Mouse (Mus musculus) neural tube, embryonic 15.5 days (tissue): ENCODE data around the gene Bok. TPM values are rescaled to one million over a fixed set of nuclear protein-coding genes. Genes with fewer than 3 reads are reported as not detected.

ENCODE experiments used
- ATAC-seq: fragments of 200-750 bp; cut with Nextera tagmentation; 2 replicates; pipeline ENCODE4 v1.8.0; 2017; ENCODE audit warnings: mild to moderate bottlenecking, moderate TSS enrichment, moderate library complexity; ENCODE audit not compliant: low FRiP score
- H3K27ac ChIP-seq: fragments of 300-500 bp; sonication (generic); replicated peaks from 2 replicates; pipeline ENCODE4 v1.5.1; 2015; ENCODE audit warnings: mild to moderate bottlenecking, inconsistent platforms
- H3K27me3 ChIP-seq: fragments of 300-500 bp; sonication (generic); replicated peaks from 2 replicates; pipeline ENCODE4 v1.6.1; 2015; ENCODE audit warnings: inconsistent platforms
- H3K36me3 ChIP-seq: fragments of 300-500 bp; sonication (generic); 2 replicates; pipeline ENCODE4 v1.6.1; 2015; ENCODE audit warnings: inconsistent platforms
- H3K4me1 ChIP-seq: fragments of 300-500 bp; sonication (generic); 2 replicates; pipeline ENCODE4 v1.6.1; 2015; ENCODE audit warnings: inconsistent platforms
- H3K4me2 ChIP-seq: fragments of 300-500 bp; sonication (generic); 2 replicates; pipeline ENCODE4 v1.6.1; 2015; ENCODE audit warnings: inconsistent platforms, mild to moderate bottlenecking, moderate library complexity
- H3K4me3 ChIP-seq: fragments of 300-500 bp; sonication (generic); replicated peaks from 2 replicates; pipeline ENCODE4 v1.5.1; 2015; ENCODE audit warnings: mild to moderate bottlenecking, inconsistent platforms
- H3K9ac ChIP-seq: fragments of 300-500 bp; sonication (generic); replicated peaks from 2 replicates; pipeline ENCODE4 v1.6.1; 2015; ENCODE audit warnings: mild to moderate bottlenecking, inconsistent platforms
- H3K9me3 ChIP-seq: fragments of 300-500 bp; sonication (generic); replicated peaks from 2 replicates; pipeline ENCODE4 v1.6.1; 2016; ENCODE audit warnings: inconsistent platforms
- WGBS: fragments of 180-500 bp; shearing (Covaris S2); methylation state at CpG from one replicate; pipeline ENCODE4 v1.1.7; 2015; ENCODE audit warnings: mixed read lengths; 5-methylcytosine and 5-hydroxymethylcytosine counted together
- polyA plus RNA-seq: library from polyadenylated mRNA; unstranded; fragments of >200 nt; fragmentation: Nextera tagmentation; extraction: Ambion mirVana; gene quantifications from 2 replicates; pipeline ENCODE4 v1.2.1, GENCODE M21; 2015

Bok gene
- polyA plus RNA-seq, 1 experiment from 2014 or later, result 86.6 TPM

DNA sequence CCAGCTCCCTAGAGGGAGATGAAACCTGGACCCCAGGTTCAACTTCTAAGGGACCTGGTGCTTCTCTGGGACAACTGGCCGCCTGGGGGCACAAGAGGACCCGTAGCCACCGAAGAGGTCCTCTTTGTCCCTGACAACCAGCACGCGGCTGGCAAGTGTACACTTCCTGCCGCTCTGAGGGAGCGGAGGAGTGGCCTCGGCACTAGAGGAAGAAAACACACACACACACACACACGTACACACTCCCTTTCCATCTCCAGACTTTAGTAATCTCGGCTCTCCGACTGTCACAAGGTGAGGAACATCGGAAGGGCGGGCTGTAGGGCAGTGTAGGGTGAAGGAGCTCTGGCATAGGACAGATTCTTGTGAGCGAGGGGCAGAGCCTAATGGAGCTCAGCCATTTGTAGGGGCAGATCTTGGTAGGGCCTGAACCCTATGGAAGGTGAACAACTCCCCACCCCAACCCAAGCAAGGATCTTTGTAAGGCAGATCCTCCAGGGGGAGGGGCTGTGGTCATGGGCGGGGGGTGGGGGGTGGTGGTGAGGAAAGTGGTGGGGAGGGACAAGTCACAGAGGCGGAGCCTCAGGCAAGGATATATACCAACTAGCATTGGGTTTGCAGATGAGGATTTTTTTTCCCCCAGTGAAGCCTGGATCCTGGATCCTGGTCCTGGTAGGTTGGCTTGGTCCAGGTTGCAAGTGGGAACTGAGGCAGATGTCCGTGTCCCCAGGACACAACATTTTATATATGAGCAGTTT lies 16.5 kb upstream of the Bok start:
- Histone ChIP-seq H3K4me2 (peak overlapping the region; percentile 60), H3K27ac (peak overlapping the region; percentile 58; the same call in 1 of the 2 replicates), H3K27me3 (no peaks in the 10 kb centered on the region), H3K36me3 (no peaks in the 10 kb centered on the region), H3K4me1 (peaks cover 13% of the 10 kb centered on the region), H3K4me3 (peak overlapping the region; percentile 36), H3K9ac (peak overlapping the region; percentile 42), H3K9me3 (no peaks in the 10 kb centered on the region)
- ATAC-seq, result peak; percentile 88
- 11% methylated on average over 17 of the region's 17 CpGs for WGBS

DNA sequence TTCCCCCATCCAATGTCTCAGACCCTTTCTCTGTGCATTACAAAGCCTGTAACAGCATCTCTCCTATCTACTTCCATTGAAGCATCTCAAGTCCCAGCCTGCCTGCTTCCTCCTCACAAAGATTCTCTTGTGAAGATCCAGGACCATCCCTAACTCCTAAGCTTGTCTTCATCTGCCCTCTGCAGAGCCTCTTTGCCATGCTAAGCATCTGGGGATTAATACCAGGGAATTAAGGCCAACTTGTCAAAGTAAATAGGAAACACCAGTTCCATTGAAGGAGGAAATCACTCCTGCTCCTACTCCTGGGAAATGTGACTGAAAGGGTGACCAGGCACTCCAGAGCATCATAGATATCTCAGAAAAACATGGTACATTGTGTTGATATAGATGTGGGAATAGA lies 15.5 kb upstream of the Bok start:
- no peak for ATAC-seq
- H3K4me1 ChIP-seq, result peaks cover 13% of the 10 kb centered on the region
- no peak overlapping the region for H3K4me3 ChIP-seq
- no peak overlapping the region for H3K9ac ChIP-seq
- no peak overlapping the region for H3K4me2 ChIP-seq
- H3K27ac ChIP-seq, result no peak overlapping the region
- no peaks in the 10 kb centered on the region for H3K9me3 ChIP-seq
- H3K27me3 ChIP-seq, result no peaks in the 10 kb centered on the region
- no peaks in the 10 kb centered on the region for H3K36me3 ChIP-seq

- Histone ChIP-seq H3K4me2 (no peak overlapping the region), H3K4me1 (peaks cover 13% of the 10 kb centered on the region), H3K4me3 (no peak overlapping the region), H3K36me3 (no peaks in the 10 kb centered on the region), H3K27ac (no peak overlapping the region), H3K9ac (no peak overlapping the region), H3K9me3 (no peaks in the 10 kb centered on the region), H3K27me3 (no peaks in the 10 kb centered on the region)
- WGBS, result 92% methylated on average over 5 of the region's 5 CpGs
- ATAC-seq, result no peak
Measured at GRCm38 (mm10) chr1:93672682-93673081, 12.8 kb upstream of the Bok start.

GRCm38 (mm10) chr1:93678386-93678785 lies 7.1 kb upstream of the Bok start:
- no peaks in the 10 kb centered on the region for H3K27me3 ChIP-seq
- WGBS, result 73% methylated on average over 2 of the region's 2 CpGs
- ATAC-seq, result no peak

GRCm38 (mm10) chr1:93679889-93680568 lies 5.4 kb upstream of the Bok start:
- WGBS, result 79% methylated on average over 7 of the region's 7 CpGs
- Histone ChIP-seq H3K27me3 (no peaks in the 10 kb centered on the region; the same call in 1 of the 2 replicates), H3K27ac (no peak overlapping the region), H3K4me1 (0 out of 2 replicates have a peak, but pooled peaks cover 4% of the 10 kb centered on the region), H3K4me2 (no peak overlapping the region), H3K4me3 (no peak overlapping the region), H3K9ac (no peak overlapping the region), H3K36me3 (no peaks in the 10 kb centered on the region), H3K9me3 (no peaks in the 10 kb centered on the region)
- no peak for ATAC-seq

More at GRCm38 (mm10) chr1:93678386-93678785, 7.1 kb upstream of the Bok start:
- H3K9me3 ChIP-seq, result no peaks in the 10 kb centered on the region
- H3K27ac ChIP-seq, result no peak overlapping the region
- H3K4me3 ChIP-seq, result no peak overlapping the region
- H3K36me3 ChIP-seq, result no peaks in the 10 kb centered on the region
- H3K4me2 ChIP-seq, result no peak overlapping the region
- no peaks in the 10 kb centered on the region for H3K4me1 ChIP-seq
- H3K9ac ChIP-seq, result no peak overlapping the region

DNA sequence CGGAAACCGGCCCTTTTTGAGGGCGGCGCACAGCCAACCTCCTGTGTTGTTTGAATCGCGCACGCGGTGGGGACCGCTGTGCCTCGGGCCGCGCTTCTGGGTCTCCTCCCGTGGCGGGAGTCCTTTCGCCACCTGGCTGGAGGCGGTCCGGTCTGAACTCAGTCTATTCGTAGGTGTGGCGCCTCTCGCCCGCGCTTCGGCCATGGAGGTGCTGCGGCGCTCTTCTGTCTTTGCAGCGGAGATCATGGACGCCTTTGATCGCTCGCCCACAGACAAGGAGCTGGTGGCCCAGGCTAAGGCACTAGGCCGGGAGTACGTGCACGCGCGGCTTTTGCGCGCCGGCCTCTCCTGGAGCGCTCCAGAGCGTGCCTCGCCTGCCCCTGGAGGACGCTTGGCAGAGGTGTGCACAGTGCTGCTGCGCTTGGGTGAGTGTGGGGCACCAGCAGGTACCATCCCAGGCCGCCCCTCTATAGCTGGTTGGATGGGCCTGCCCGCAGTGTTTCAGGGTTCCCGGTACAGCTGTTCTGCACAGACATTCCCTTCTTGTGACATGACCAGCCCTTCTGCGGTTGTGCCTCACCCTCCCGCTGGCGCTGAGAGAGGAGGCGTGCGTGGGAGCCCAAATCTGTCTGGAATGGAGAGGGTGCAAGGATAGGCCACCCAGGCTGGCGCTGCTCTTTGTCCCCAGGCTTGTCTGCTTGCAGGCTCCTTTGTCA lies 943 bp downstream of the Bok start:
- WGBS, result 1% methylated on average over 51 of the region's 51 CpGs
- peak; percentile 91 for ATAC-seq
- Histone ChIP-seq H3K27me3 (no peaks in the 10 kb centered on the region; the same call in 1 of the 2 replicates), H3K9me3 (no peaks in the 10 kb centered on the region), H3K4me2 (peak overlapping the region; percentile 78), H3K27ac (peak overlapping the region; percentile 78), H3K4me1 (peaks cover 35% of the 10 kb centered on the region), H3K36me3 (no peaks in the 10 kb centered on the region), H3K4me3 (peak overlapping the region; percentile 62), H3K9ac (peak overlapping the region; percentile 72)

DNA sequence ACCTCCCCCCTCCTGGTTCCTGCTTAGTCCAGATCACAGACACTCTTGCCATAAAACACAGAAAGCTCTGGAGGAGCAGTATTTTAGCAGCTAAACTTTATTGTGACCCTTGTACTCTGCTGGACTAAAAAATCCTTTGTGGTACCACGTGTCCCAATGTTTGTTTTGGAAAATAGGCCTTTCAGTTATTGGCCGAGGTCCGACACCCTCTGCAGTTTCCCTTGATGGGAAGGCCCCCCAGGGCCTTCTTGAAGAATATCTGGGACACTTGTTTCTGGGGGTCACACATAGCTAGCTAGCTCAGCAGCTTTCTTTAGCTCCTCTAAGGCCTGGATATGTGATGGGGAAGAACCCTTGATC lies 1.5 kb downstream of the Bok start:
- peak overlapping the region; percentile 62 for H3K4me3 ChIP-seq
- no peaks in the 10 kb centered on the region; the same call in 1 of the 2 replicates for H3K27me3 ChIP-seq
- no peak for ATAC-seq
- H3K36me3 ChIP-seq, result peaks cover 3% of the 10 kb centered on the region; the same call in 1 of the 2 replicates
- peak overlapping the region; percentile 72 for H3K9ac ChIP-seq
- 22% methylated on average over 3 of the region's 3 CpGs for WGBS
- H3K4me1 ChIP-seq, result peaks cover 35% of the 10 kb centered on the region
- peak overlapping the region; percentile 78 for H3K4me2 ChIP-seq
- no peaks in the 10 kb centered on the region for H3K9me3 ChIP-seq
- H3K27ac ChIP-seq, result peak overlapping the region; percentile 78

- no peak for ATAC-seq
- no peak overlapping the region for H3K4me3 ChIP-seq
- H3K27me3 ChIP-seq, result no peaks in the 10 kb centered on the region; the same call in 1 of the 2 replicates
- H3K36me3 ChIP-seq, result peaks cover 3% of the 10 kb centered on the region; the same call in 1 of the 2 replicates
- H3K9me3 ChIP-seq, result no peaks in the 10 kb centered on the region
- H3K4me2 ChIP-seq, result peak overlapping the region; percentile 78
- H3K27ac ChIP-seq, result no peak overlapping the region
- 62% methylated on average over 8 of the region's 8 CpGs for WGBS
- peaks cover 35% of the 10 kb centered on the region for H3K4me1 ChIP-seq
- no peak overlapping the region for H3K9ac ChIP-seq
Measured at GRCm38 (mm10) chr1:93688154-93688553, 2.7 kb downstream of the Bok start.

DNA sequence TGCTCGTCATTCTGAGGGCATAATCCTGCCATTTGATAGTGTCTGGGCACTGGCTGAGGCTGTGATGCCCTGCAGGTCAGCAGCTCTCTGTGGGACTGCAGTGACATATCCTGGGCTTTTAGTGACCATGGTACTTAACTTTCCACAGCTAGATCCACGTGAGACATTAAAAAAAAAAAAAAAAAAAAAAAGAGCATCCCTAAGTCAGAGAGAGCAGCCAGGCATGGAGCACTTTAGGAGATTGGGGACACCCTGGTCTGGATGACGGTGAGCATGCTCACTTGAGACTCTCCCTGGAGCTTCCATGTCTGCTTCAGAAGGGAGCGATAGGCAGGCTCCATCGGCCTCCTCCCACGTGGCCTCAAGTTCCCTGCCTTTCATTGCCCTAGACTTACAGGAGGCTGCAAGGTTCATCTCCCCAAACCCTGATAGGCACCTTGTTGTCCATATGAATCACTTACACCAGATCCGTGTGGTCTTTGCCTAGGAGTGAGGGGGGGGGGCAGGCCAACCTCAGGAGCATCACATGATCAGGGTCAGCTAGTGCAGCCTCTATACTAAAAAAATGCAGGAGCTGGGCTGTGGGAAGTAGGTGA lies 4.5 kb downstream of the Bok start:
- WGBS, result 84% methylated on average over 7 of the region's 7 CpGs
- ATAC-seq, result no peak
- no peaks in the 10 kb centered on the region for H3K9me3 ChIP-seq
- H3K27me3 ChIP-seq, result no peaks in the 10 kb centered on the region
- H3K4me2 ChIP-seq, result no peak overlapping the region
- H3K9ac ChIP-seq, result no peak overlapping the region
- H3K4me3 ChIP-seq, result no peak overlapping the region
- peaks cover 31% of the 10 kb centered on the region for H3K4me1 ChIP-seq
- peaks cover 7% of the 10 kb centered on the region for H3K36me3 ChIP-seq
- no peak overlapping the region for H3K27ac ChIP-seq

GRCm38 (mm10) chr1:93691106-93691505 lies 5.6 kb downstream of the Bok start:
- H3K9ac ChIP-seq, result no peak overlapping the region
- H3K4me3 ChIP-seq, result no peak overlapping the region
- 95% methylated on average over 8 of the region's 8 CpGs for WGBS
- peaks cover 27% of the 10 kb centered on the region for H3K4me1 ChIP-seq
- H3K27ac ChIP-seq, result no peak overlapping the region
- H3K4me2 ChIP-seq, result no peak overlapping the region
- ATAC-seq, result no peak
- peaks cover 16% of the 10 kb centered on the region for H3K36me3 ChIP-seq
- H3K27me3 ChIP-seq, result no peaks in the 10 kb centered on the region
- no peaks in the 10 kb centered on the region for H3K9me3 ChIP-seq

DNA sequence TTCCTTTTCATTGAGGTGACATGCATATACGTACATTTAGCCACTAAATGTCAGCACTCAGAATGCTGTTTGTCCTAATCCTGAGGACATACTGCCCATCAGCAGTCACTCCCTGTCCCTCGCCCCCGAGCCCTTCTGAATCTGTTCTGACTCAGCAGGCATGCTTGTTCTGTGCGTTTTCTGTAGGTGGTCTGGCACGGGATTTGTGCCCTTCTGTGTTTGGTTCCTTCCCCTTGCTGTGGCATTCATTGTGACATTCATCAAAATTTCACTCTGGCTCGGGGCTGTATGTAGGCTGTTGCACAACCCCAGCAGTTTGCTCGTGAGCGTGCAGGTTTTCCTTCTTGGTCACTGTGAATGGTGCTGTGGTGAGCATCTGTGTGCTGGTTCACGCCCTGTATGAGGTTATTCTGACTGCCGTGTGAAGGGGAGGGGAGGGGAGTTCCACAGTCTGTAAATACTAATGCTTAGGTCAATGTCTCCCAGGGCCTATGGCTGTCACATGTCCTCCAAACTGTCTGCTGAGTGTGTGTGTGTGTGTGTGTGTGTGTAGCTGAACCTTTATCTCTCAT lies 6.4 kb downstream of the Bok start:
- WGBS, result 74% methylated on average over 10 of the region's 10 CpGs
- Histone ChIP-seq H3K4me2 (no peak overlapping the region), H3K4me3 (no peak overlapping the region), H3K27me3 (no peaks in the 10 kb centered on the region), H3K36me3 (peaks cover 16% of the 10 kb centered on the region), H3K4me1 (peaks cover 19% of the 10 kb centered on the region), H3K9ac (no peak overlapping the region), H3K27ac (no peak overlapping the region), H3K9me3 (no peaks in the 10 kb centered on the region)
- no peak for ATAC-seq
